Mouse (Mus musculus): ENCODE results near the gene Fam19a1. TPM values are rescaled to one million over a fixed set of nuclear protein-coding genes. Genes with fewer than 3 reads are reported as not detected.

The Fam19a1 gene
- not detected in 2 replicates for polyA plus RNA-seq (2012; ENCODE audit: insufficient read depth, insufficient read length, low replicate concordance, missing spikeins)

DNA sequence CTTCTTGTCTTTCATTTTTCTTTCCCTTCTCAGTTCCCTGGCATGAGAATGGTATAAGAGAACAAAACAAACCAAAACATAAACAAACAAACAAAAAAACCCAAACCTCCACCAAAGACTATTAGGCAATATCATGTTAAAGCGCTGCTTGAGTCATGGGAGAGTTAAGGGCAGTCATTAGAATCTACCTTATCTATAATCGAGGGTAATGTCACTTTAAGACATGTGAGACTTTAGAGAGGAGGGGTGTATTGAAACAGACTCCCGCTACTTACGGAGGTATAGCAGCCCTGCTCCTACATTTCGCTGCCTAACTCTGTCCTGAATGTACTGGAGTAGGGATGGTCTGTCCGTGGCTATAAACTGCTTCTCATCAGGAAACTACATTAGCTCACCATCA, at the start of gene Fam19a1:
TSS of gene Fam19a1 (plus strand) at position 301 of the 400 bp plus-strand sequence.
- 47% methylated on average over 6 of the region's 6 CpGs for WGBS
- Histone ChIP-seq H3K27ac (ENCODE audit: insufficient read depth, low read depth, low read length) (no peak within 1 kb of the TSS), H3K4me3 (ENCODE audit: insufficient read depth, low read depth, low read length) (no peak within 1 kb of the TSS), H3K4me1 (ENCODE audit: control insufficient read depth, insufficient read depth, low read length) (peaks cover 11% of the 10 kb centered on the region)
- TF ChIP-seq POLR2A (IDR thresholded peaks at IDR 0.05; ENCODE audit: insufficient read depth, low read depth, low read length) (no peak), CTCF (IDR thresholded peaks at IDR 0.05; ENCODE audit: insufficient read depth, low read depth, low read length) (no peak)

DNA sequence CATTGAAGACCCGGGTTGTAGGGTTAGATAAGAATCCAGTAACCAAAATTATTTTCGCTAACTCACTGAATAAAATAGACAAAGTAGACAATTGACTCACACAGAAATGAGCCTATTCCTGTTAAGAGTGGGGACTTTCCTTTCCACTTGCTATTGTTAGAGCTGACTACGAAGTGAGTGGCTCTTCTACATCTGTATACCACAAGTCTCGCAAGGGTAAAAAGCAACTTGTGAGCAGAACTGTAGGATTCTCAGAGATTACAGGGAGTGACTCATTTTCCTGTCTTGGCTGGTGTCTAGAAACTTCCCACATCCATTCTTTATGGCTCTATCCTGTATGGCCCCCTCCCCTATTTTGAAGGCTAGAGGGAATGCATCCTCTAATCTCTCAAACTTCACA, 41.9 kb upstream of the Fam19a1 start:
- Histone ChIP-seq H3K4me3 (ENCODE audit: insufficient read depth, low read depth, low read length) (no peak overlapping the region), H3K27ac (ENCODE audit: insufficient read depth, low read depth, low read length) (no peak overlapping the region), H3K4me1 (ENCODE audit: control insufficient read depth, insufficient read depth, low read length) (no peaks in the 10 kb centered on the region)
- 69% methylated on average over 4 of the region's 4 CpGs for WGBS
- TF ChIP-seq CTCF (IDR thresholded peaks at IDR 0.05; ENCODE audit: insufficient read depth, low read depth, low read length) (no peak), POLR2A (IDR thresholded peaks at IDR 0.05; ENCODE audit: insufficient read depth, low read depth, low read length) (no peak)

GRCm38 (mm10) chr6:96071567-96071966, 41.4 kb upstream of the Fam19a1 start:
- H3K27ac ChIP-seq (ENCODE audit: insufficient read depth, low read depth, low read length) = no peak overlapping the region
- TF ChIP-seq POLR2A (IDR thresholded peaks at IDR 0.05; ENCODE audit: insufficient read depth, low read depth, low read length) (no peak), CTCF (IDR thresholded peaks at IDR 0.05; ENCODE audit: insufficient read depth, low read depth, low read length) (no peak)
- no peaks in the 10 kb centered on the region for H3K4me1 ChIP-seq (ENCODE audit: control insufficient read depth, insufficient read depth, low read length)
- H3K4me3 ChIP-seq (ENCODE audit: insufficient read depth, low read depth, low read length) = no peak overlapping the region

GRCm38 (mm10) chr6:96089961-96090360, 23.0 kb upstream of the Fam19a1 start:
- no peak overlapping the region for H3K27ac ChIP-seq (ENCODE audit: insufficient read depth, low read depth, low read length)
- H3K4me3 ChIP-seq (ENCODE audit: insufficient read depth, low read depth, low read length) = no peak overlapping the region
- WGBS = 92% methylated on average over 6 of the region's 6 CpGs
- no peaks in the 10 kb centered on the region for H3K4me1 ChIP-seq (ENCODE audit: control insufficient read depth, insufficient read depth, low read length)
- TF ChIP-seq CTCF (IDR thresholded peaks at IDR 0.05; ENCODE audit: insufficient read depth, low read depth, low read length) = no peak
- no peak for TF ChIP-seq POLR2A (IDR thresholded peaks at IDR 0.05; ENCODE audit: insufficient read depth, low read depth, low read length)

DNA sequence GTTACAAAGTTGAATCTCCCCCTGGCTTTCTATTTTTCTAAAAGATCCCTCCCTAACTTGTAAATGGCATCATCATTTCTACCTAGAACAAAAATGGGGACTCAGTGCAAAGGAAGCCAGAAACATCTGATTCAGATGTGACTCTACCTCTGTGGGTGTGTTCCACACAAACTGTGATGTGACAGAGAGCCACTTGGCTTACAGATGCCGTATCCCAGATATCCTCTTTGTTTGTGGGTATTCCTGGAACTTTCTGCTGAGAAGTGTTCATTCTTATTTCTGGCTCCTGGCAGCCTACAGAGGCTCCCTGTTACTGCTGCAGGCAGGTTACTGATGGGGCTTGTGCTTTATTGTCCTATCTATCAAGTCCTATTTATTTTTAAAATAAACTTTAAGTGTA, 19.2 kb upstream of the Fam19a1 start:
- no peak overlapping the region for H3K4me3 ChIP-seq (ENCODE audit: insufficient read depth, low read depth, low read length)
- 77% methylated on average over 1 of the region's 1 CpGs for WGBS
- TF ChIP-seq POLR2A (IDR thresholded peaks at IDR 0.05; ENCODE audit: insufficient read depth, low read depth, low read length) (no peak), CTCF (IDR thresholded peaks at IDR 0.05; ENCODE audit: insufficient read depth, low read depth, low read length) (no peak)
- no peak overlapping the region for H3K27ac ChIP-seq (ENCODE audit: insufficient read depth, low read depth, low read length)
- no peaks in the 10 kb centered on the region for H3K4me1 ChIP-seq (ENCODE audit: control insufficient read depth, insufficient read depth, low read length)

DNA sequence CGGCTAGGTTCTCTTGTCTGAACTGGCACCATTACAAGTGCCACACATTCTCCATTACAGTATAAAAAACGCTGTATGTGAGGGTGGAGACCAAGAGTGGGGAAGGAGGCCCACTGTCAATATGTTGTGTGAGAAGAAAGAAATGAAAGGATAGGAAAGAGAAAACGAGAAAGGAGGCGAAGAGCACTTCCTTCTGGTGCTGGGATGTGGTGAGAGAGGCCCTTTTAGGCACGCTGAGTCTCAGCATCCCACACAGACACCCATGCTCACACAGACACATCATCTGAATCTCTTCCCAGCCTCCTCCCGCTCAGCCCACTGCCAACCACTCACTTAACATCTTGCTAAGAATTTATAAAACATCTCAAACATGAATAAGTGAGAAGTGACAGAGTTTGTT, 14.7 kb upstream of the Fam19a1 start:
- Histone ChIP-seq H3K4me1 (ENCODE audit: control insufficient read depth, insufficient read depth, low read length) (no peaks in the 10 kb centered on the region), H3K27ac (ENCODE audit: insufficient read depth, low read depth, low read length) (no peak overlapping the region), H3K4me3 (ENCODE audit: insufficient read depth, low read depth, low read length) (no peak overlapping the region)
- 76% methylated on average over 6 of the region's 6 CpGs for WGBS
- no peak for TF ChIP-seq CTCF (IDR thresholded peaks at IDR 0.05; ENCODE audit: insufficient read depth, low read depth, low read length)
- TF ChIP-seq POLR2A (IDR thresholded peaks at IDR 0.05; ENCODE audit: insufficient read depth, low read depth, low read length) = no peak

GRCm38 (mm10) chr6:96111656-96112055, 1.3 kb upstream of the Fam19a1 start:
- no peak for TF ChIP-seq POLR2A (IDR thresholded peaks at IDR 0.05; ENCODE audit: insufficient read depth, low read depth, low read length)
- no peak for TF ChIP-seq CTCF (IDR thresholded peaks at IDR 0.05; ENCODE audit: insufficient read depth, low read depth, low read length)
- no peak overlapping the region for H3K27ac ChIP-seq (ENCODE audit: insufficient read depth, low read depth, low read length)
- peaks cover 6% of the 10 kb centered on the region for H3K4me1 ChIP-seq (ENCODE audit: control insufficient read depth, insufficient read depth, low read length)
- WGBS = 91% methylated on average over 1 of the region's 1 CpGs
- no peak overlapping the region for H3K4me3 ChIP-seq (ENCODE audit: insufficient read depth, low read depth, low read length)

- H3K4me1 ChIP-seq (ENCODE audit: control insufficient read depth, insufficient read depth, low read length) = peaks cover 11% of the 10 kb centered on the region
- no peak overlapping the region for H3K4me3 ChIP-seq (ENCODE audit: insufficient read depth, low read depth, low read length)
- TF ChIP-seq POLR2A (IDR thresholded peaks at IDR 0.05; ENCODE audit: insufficient read depth, low read depth, low read length) = no peak
- TF ChIP-seq CTCF (IDR thresholded peaks at IDR 0.05; ENCODE audit: insufficient read depth, low read depth, low read length) = no peak
- 24% methylated on average over 1 of the region's 1 CpGs for WGBS
- H3K27ac ChIP-seq (ENCODE audit: insufficient read depth, low read depth, low read length) = no peak overlapping the region
Measured at GRCm38 (mm10) chr6:96114151-96114550, 1.2 kb downstream of the Fam19a1 start.

GRCm38 (mm10) chr6:96116148-96116533, 3.2 kb downstream of the Fam19a1 start:
- TF ChIP-seq CTCF (IDR thresholded peaks at IDR 0.05; ENCODE audit: insufficient read depth, low read depth, low read length) (no peak), POLR2A (IDR thresholded peaks at IDR 0.05; ENCODE audit: insufficient read depth, low read depth, low read length) (no peak)
- Histone ChIP-seq H3K27ac (ENCODE audit: insufficient read depth, low read depth, low read length) (no peak overlapping the region), H3K4me1 (ENCODE audit: control insufficient read depth, insufficient read depth, low read length) (peaks cover 11% of the 10 kb centered on the region), H3K4me3 (ENCODE audit: insufficient read depth, low read depth, low read length) (peak overlapping the region; percentile 54)
- WGBS = 7% methylated on average over 6 of the region's 6 CpGs

Data from olfactory bulb, adult 2 months (tissue).